ENCODE assay signal across 23 mouse cellular contexts in the genomic region with DNA sequence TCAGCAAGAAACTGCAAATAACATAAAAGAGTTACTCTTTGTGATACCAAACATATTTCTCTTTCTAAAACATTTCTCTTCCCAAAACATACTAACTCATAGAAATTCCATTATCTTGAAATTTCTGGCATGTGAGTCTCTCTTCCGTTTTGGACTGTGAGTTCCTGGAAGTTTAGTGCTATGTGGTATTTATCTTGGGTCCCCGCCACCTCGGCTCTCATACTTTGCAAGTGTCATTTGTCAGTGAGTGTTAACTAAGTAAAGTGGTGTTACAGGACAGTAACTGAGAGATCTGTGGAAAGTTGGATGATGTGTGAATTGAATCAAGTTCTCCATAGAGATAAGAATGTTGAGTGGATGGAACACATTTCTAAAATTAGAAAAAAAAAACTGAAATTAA.
A peak's percentile ranks its signal among the peaks of the same experiment; 100 is the strongest.
DNase-seq lines count a peak whose midpoint lies in the region; ATAC-seq lines count a peak whose summit lies in the region.
"Had no signal": no experiment of that assay in that cellular context is flagged by ENCODE, and none has a peak within 500 bp of the region (broad histone marks: within the 10 kb centered on the region; RNA-seq: fewer than 3 reads in every experiment).

No protein-coding gene starts in this region.

- 5% methylated on average over 3 of the region's 3 CpGs for WGBS in heart, embryonic 14.5 days

- H3K9ac ChIP-seq in heart, embryonic 14.5 days (ENCODE audit: low read length) = no peak overlapping the region
- H3K9ac ChIP-seq: embryonic facial prominence, embryonic 15.5 days; heart, embryonic 13.5 days; hindbrain, embryonic 14.5 days; intestine, embryonic 15.5 days had no signal

- peak; percentile 59; the same call in 1 of the 2 replicates for ATAC-seq in heart, embryonic 14.5 days (ENCODE audit: insufficient number of reproducible peaks, insufficient read depth, low FRiP score, low read depth)
- ATAC-seq: forebrain, embryonic 14.5 days; intestine, embryonic 15.5 days had no signal

- no peak overlapping the region for H3K4me2 ChIP-seq in heart, embryonic 14.5 days (ENCODE audit: low read length)
- H3K4me2 ChIP-seq: embryonic facial prominence, embryonic 15.5 days; hindbrain, embryonic 14.5 days; intestine, embryonic 15.5 days had no signal

- no peaks in the 10 kb centered on the region for H3K27me3 ChIP-seq in heart, embryonic 14.5 days (ENCODE audit: control insufficient read depth, insufficient read depth, low read length)
- H3K27me3 ChIP-seq: embryonic facial prominence, embryonic 15.5 days; heart, embryonic 13.5 days; intestine, embryonic 15.5 days had no signal

- H3K27ac ChIP-seq in heart, embryonic 14.5 days (replicated peaks in 1 of 2; ENCODE audit: control insufficient read depth in 1 of 2, insufficient read depth in 1 of 2, low read depth in 2 of 2, low read length in 2 of 2) = no peak overlapping the region
- H3K27ac ChIP-seq: embryonic facial prominence, embryonic 15.5 days; forebrain, embryonic 10.5 days; gastrocnemius, adult 2 months; heart, embryonic 13.5 days; hindbrain, embryonic 10.5 days; hindbrain, embryonic 14.5 days; intestine, embryonic 15.5 days had no signal

- H3K36me3 ChIP-seq in heart, embryonic 14.5 days (ENCODE audit: control insufficient read depth, insufficient read depth, low read length) = no peaks in the 10 kb centered on the region
- H3K36me3 ChIP-seq: embryonic facial prominence, embryonic 15.5 days; forebrain, embryonic 10.5 days; heart, embryonic 13.5 days; hindbrain, embryonic 10.5 days; intestine, embryonic 15.5 days had no signal

- 0 out of 2 replicates have a peak, but pooled peaks cover 4% of the 10 kb centered on the region for H3K9me3 ChIP-seq in heart, embryonic 14.5 days (ENCODE audit: control insufficient read depth, low read length)
- H3K9me3 ChIP-seq: embryonic facial prominence, embryonic 15.5 days; forebrain, embryonic 10.5 days; hindbrain, embryonic 10.5 days; intestine, embryonic 15.5 days had no signal

- H3K4me1 ChIP-seq in heart, embryonic 14.5 days (ENCODE audit: control insufficient read depth in 2 of 2, insufficient read depth in 2 of 2, low read length in 2 of 2) = peaks cover 0 to 7% of the 10 kb centered on the region in 2 experiments; a peak in 1 of 4 replicates
- H3K4me1 ChIP-seq: embryonic facial prominence, embryonic 15.5 days; forebrain, embryonic 10.5 days; hindbrain, embryonic 10.5 days; intestine, embryonic 15.5 days had no signal

- DNase-seq in heart, adult 9 months (ENCODE audit: low spot score in 2 of 2) = no peak
- peak; percentile 42 for DNase-seq in heart, postnatal 4 days
- DNase-seq in heart, adult 8-10 months (ENCODE audit: low spot score) = no peak
- DNase-seq in kidney, postnatal 14 days = peak; percentile 17
- DNase-seq in kidney, adult 8-10 months = no peak
- DNase-seq in Muller cell, postnatal 12 days (ENCODE audit: inconsistent ontology term) = peak; percentile 42
- DNase-seq in gastrocnemius, postnatal 10 days = no peak
- DNase-seq: adrenal gland, postnatal 10 days; cerebellum, adult 11 months; cerebellum, adult 8-10 months; cerebellum, postnatal 14 days; embryo, embryonic 11 days; gastrocnemius, adult 2 months; kidney, adult 9 months had no signal

- no peak overlapping the region for H3K4me3 ChIP-seq in heart, embryonic 14.5 days (ENCODE audit: control insufficient read depth in 1 of 2, insufficient read depth in 1 of 2, low read depth in 1 of 2, low read length in 2 of 2)
- H3K4me3 ChIP-seq: embryonic facial prominence, embryonic 15.5 days; erythroblast, embryonic 14.5 days; forebrain, embryonic 10.5 days; gastrocnemius, adult 2 months; heart, embryonic 13.5 days; hindbrain, embryonic 10.5 days; intestine, embryonic 15.5 days had no signal

Comparison
In these comparisons a context has a peak if more than half of its experiments do, and no peak if none do; other contexts are left out.
1. DNase-seq: peak in heart, postnatal 4 days (single experiment), kidney, postnatal 14 days (single experiment) and Muller cell, postnatal 12 days (single experiment); none in heart, adult 9 months (0 of 2), heart, adult 8-10 months (single experiment), kidney, adult 8-10 months (0 of 2) and gastrocnemius, postnatal 10 days (single experiment).